Mouse (Mus musculus): Measurements from ENCODE around the gene Ppm1l.

Ppm1l gene

GRCm38 (mm10) chr3:69596116-69596515, 279.5 kb downstream of the Ppm1l start:
- DNase-seq (ENCODE audit: low read depth, low spot score): no peak

DNA sequence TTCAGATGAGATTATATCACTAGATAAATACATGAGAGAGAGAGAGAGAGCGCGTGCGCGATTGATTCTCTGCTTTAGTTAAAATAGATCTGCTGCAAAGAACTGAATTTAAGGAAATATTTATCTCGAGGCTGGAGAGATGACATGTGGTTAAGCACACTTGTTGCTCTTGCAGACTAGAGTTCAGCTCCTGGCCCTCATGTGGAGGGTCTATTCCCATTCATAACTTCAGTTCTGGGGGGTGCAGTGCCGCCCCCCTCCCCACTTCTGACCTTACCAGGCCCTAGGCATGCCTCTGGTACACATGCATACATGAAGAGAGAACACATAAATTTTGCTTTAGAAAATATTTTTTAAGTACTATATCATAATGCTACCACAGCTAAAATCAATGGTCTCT, 280.6 kb downstream of the Ppm1l start:
- no peak for DNase-seq (ENCODE audit: low read depth, low spot score)

GRCm38 (mm10) chr3:69597816-69598215, 281.2 kb downstream of the Ppm1l start:
- no peak for DNase-seq (ENCODE audit: low read depth, low spot score)

DNA sequence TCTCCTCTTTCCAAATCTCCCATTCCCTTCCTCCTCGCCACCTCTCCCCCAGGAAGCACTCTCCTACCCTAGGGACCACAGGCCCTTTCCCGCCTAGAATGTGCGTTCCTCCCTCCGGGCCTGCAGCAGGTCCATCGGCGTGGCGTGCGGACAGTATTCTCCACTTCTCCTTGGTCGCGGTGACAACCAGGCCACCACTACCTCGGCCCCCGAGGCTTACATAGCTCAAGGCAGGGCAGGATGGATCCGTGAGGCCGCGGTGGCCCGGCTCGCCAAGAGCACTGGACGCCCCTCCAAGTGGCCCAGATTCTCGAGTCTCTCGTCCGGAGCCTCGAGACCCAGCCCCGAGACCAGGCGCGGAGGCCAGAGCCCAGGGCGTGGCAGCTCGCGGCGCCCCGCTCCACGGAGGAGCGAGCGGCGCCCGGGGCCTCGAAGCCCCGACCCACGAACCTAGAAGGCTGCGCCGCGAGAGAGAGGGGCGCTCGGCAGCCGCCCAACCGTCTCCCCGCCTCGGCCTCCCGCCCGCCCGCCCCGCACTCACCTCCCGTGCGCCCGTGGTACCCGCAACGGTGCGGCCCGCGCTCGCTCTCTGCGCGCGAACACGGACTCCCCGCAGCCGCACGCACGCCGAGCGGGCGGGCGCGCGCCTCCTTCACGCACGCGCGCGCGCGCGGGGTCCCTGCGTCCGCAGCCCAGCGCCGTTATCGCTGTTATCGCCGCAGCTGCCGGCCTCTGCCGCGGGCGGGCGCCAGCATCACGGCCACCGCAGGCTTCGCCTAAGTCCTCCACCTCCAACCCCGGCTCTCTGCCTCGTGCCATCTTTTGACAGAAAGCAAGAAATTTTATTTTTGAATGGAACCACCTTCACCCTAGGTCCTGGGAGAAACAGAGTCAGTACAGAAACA, 281.9 kb downstream of the Ppm1l start, which contains the start of gene B3galnt1:
TSS of gene B3galnt1 (minus strand) at position 700 of the 905 bp plus-strand sequence.
- DNase-seq (ENCODE audit: low read depth, low spot score): no peak

- DNase-seq (ENCODE audit: low read depth, low spot score): no peak
Observed at GRCm38 (mm10) chr3:69599166-69599500, 282.5 kb downstream of the Ppm1l start.

GRCm38 (mm10) chr3:69606923-69607322, 290.3 kb downstream of the Ppm1l start:
- DNase-seq (ENCODE audit: low read depth, low spot score): no peak

GRCm38 (mm10) chr3:69607468-69607867, 290.8 kb downstream of the Ppm1l start:
- DNase-seq (ENCODE audit: low read depth, low spot score): no peak

GRCm38 (mm10) chr3:69607909-69608308, 291.2 kb downstream of the Ppm1l start:
- DNase-seq (ENCODE audit: low read depth, low spot score): no peak

Data from telencephalon, adult 2 months (tissue).